8 mouse cellular contexts compared by ENCODE assay signal in genomic region chr10:41887080-41887821, GRCm38 (mm10).
DNase-seq lines count a peak whose midpoint lies in the region; ATAC-seq and TF ChIP-seq lines count a peak whose summit lies in the region.

No protein-coding gene starts in this region.

- H3K27ac ChIP-seq in cortical plate, adult 2 months (ENCODE audit: insufficient read depth, low read length), result peak overlapping the region; percentile 95

- peak overlapping the region; percentile 90 for H3K4me3 ChIP-seq in cortical plate, adult 2 months (ENCODE audit: insufficient read depth, low read length)

- peak; percentile 89 for TF ChIP-seq POLR2A in cortical plate, adult 2 months (IDR thresholded peaks at IDR 0.05; ENCODE audit: extremely low read depth, insufficient read depth, low read length)

- peak; percentile 93 for DNase-seq in adipocyte (ENCODE audit: low spot score)
- DNase-seq in gastrocnemius, adult 8-10 months (ENCODE audit: low spot score in 2 of 2), result peak; percentile 91 to 94
- peak; percentile 60 for DNase-seq in hindlimb bud, embryonic 11.5 days (ENCODE audit: extremely low spot score, low read depth, low spot score)
- peak; percentile 78 to 92 for DNase-seq in left cerebral cortex, adult 8-10 months (ENCODE audit: low spot score in 2 of 2)
- peak; percentile 95 for DNase-seq in right cerebral cortex, adult 18-20 months
- peak; percentile 86 for DNase-seq in urinary bladder, adult 2 months (ENCODE audit: low spot score)

- ATAC-seq in megakaryocyte, adult 5-6 weeks (ENCODE audit: poor library complexity, severe bottlenecking), result peak; percentile 94

- H3K4me1 ChIP-seq in cortical plate, adult 2 months (ENCODE audit: control insufficient read depth, insufficient read depth, low read length), result peaks cover 8% of the 10 kb centered on the region

- no peak for TF ChIP-seq CTCF in cortical plate, adult 2 months (IDR thresholded peaks at IDR 0.05; ENCODE audit: extremely low read depth, insufficient read depth, low read length)

Comparison
In these comparisons a context has a peak if more than half of its experiments do, and no peak if none do; other contexts are left out.
1. Peak in every context shown above with its lines: DNase-seq, ATAC-seq, H3K4me3 ChIP-seq and H3K27ac ChIP-seq.